Mouse (Mus musculus): Measurements from ENCODE around the gene Ino80e.

DNA sequence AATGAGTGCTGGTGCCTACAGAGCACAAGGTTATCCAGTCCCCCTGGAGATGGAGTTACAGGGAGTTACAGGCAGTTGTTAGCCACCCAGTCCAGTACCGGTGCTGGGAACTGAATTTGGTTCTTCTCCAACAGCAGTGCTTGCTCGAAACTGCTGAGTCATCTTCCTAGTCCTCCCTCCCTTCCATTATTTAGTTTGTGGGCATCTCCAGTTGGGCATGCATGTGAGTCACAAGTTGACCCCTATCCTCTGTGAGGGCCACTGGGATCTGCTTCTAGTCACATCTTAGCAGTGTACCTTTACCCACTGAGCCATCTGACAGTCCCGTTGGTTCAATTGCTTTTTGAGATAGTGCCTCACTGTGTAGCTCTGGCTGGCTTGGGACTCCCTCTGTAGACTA, 43.4 kb upstream of the Ino80e start:
- TF ChIP-seq CTCF (IDR thresholded peaks at IDR 0.05; ENCODE audit: insufficient read depth, low read length) (no peak), POLR2A (IDR thresholded peaks at IDR 0.05; ENCODE audit: borderline replicate concordance, extremely low read depth, low read depth, low read length) (no peak)

Data from lung, adult 2 months (tissue).